Mouse (Mus musculus): ENCODE measurements around the gene Fam89b. TPM values are rescaled to one million over a fixed set of nuclear protein-coding genes. Genes with fewer than 3 reads are reported as not detected.

The Fam89b gene
- total and polyA plus RNA-seq, 3 experiments, result 29.6 to 60.2 TPM; not detected in 1

- TF ChIP-seq JUND (IDR thresholded peaks at IDR 0.05; ENCODE audit: low read depth, low read length) (no peak), TCF12 (IDR thresholded peaks at IDR 0.05; ENCODE audit: low read depth, low read length) (no peak), SIN3A (IDR thresholded peaks at IDR 0.05; ENCODE audit: low read length) (no peak), RCOR1 (IDR thresholded peaks at IDR 0.05; ENCODE audit: low read depth, low read length) (no peak), TAL1 (IDR thresholded peaks at IDR 0.05; ENCODE audit: low read length) (no peak), CHD2 (IDR thresholded peaks at IDR 0.05; ENCODE audit: low read length) (no peak), POLR2A (IDR thresholded peaks at IDR 0.05; ENCODE audit: control insufficient read depth in 1 of 2, insufficient read depth in 1 of 2, low read depth in 1 of 2, low read length in 2 of 2, poor library complexity in 1 of 2) (no peak), ETS1 (IDR thresholded peaks at IDR 0.05; ENCODE audit: low read depth, low read length) (no peak), ZNF384 (IDR thresholded peaks at IDR 0.05; ENCODE audit: low read depth, low read length) (no peak), POLR2AphosphoS5 (IDR thresholded peaks at IDR 0.05; ENCODE audit: borderline replicate concordance, low read depth, low read length) (no peak), RAD21 (IDR thresholded peaks at IDR 0.05; ENCODE audit: low read depth, low read length) (no peak), ZC3H11A (IDR thresholded peaks at IDR 0.05; ENCODE audit: low read depth, low read length) (no peak), USF2 (IDR thresholded peaks at IDR 0.05; ENCODE audit: borderline replicate concordance in 1 of 2, insufficient read depth in 1 of 2, low read depth in 1 of 2, low read length in 2 of 2) (no peak), GABPA (IDR thresholded peaks at IDR 0.05; ENCODE audit: low read depth, low read length) (no peak), UBTF (IDR thresholded peaks at IDR 0.05; ENCODE audit: borderline replicate concordance, insufficient read depth, low read depth, low read length) (no peak), MAX (IDR thresholded peaks at IDR 0.05; ENCODE audit: low read length) (no peak)
- no peaks in the 10 kb centered on the region for H3K9me3 ChIP-seq (replicated peaks; ENCODE audit: insufficient read depth, low read length)
- no peaks in the 10 kb centered on the region for H3K27me3 ChIP-seq (ENCODE audit: control insufficient read depth in 1 of 2, insufficient read depth in 2 of 2, low read length in 2 of 2)
- H3K27ac ChIP-seq (ENCODE audit: control insufficient read depth, low read depth, low read length), result no peak overlapping the region
- no peaks in the 10 kb centered on the region for H3K4me1 ChIP-seq (ENCODE audit: control insufficient read depth in 1 of 2, insufficient read depth in 2 of 2, low read length in 2 of 2)
- H3K4me3 ChIP-seq (ENCODE audit: control insufficient read depth in 1 of 2, insufficient read depth in 1 of 2, low read depth in 2 of 2, low read length in 2 of 2), result no peak overlapping the region
- peaks cover 0 to 3% of the 10 kb centered on the region in 2 experiments; a peak in 2 of 4 replicates for H3K36me3 ChIP-seq (ENCODE audit: control insufficient read depth in 1 of 2, insufficient read depth in 2 of 2, low read length in 2 of 2)
- H3K79me2 ChIP-seq (ENCODE audit: control insufficient read depth, insufficient read depth, low read length, poor library complexity), result no peaks in the 10 kb centered on the region
- DNase-seq (ENCODE audit: low read depth, low spot score), result no peak
- H3K9ac ChIP-seq (ENCODE audit: control insufficient read depth, low read depth, low read length, poor library complexity, severe bottlenecking), result no peak overlapping the region
These were observed 49.0 kb downstream of the Fam89b start for GRCm38 (mm10) chr19:5680432-5680831.

Other genes with a start within 250 kb of the Fam89b start
- gene Mus81, start 241.3 kb downstream of the Fam89b start, total RNA-seq (2012; rRNA removed), result 34.3 and 38.9 TPM in 2 replicates
- 10 to 100 TPM in 1 of 2 experiments, not detected in 1; 50.5 TPM for gene Mus81, start 241.3 kb downstream of the Fam89b start, polyA plus RNA-seq (2012; ENCODE audit: insufficient read depth in 1 of 2, insufficient read length in 2 of 2, low read depth in 1 of 2, low replicate concordance in 2 of 2, missing spikeins in 1 of 2)
- 880 and 979 TPM in 2 replicates for gene Cfl1, start 239.2 kb downstream of the Fam89b start, total RNA-seq (2012; rRNA removed)
- 1,000 to 10,000 TPM in 1 of 2 experiments, not detected in 1; 2,037 TPM for gene Cfl1, start 239.2 kb downstream of the Fam89b start, polyA plus RNA-seq (2012; ENCODE audit: insufficient read depth in 1 of 2, insufficient read length in 2 of 2, low read depth in 1 of 2, low replicate concordance in 2 of 2, missing spikeins in 1 of 2)
- gene 1700020D05Rik, start 225.9 kb downstream of the Fam89b start, total RNA-seq (2012; rRNA removed), result 0.19 and 0.23 TPM in 2 replicates
- under 1 TPM in 1 of 2 experiments, not detected in 1; 0.78 TPM for gene 1700020D05Rik, start 225.9 kb downstream of the Fam89b start, polyA plus RNA-seq (2012; ENCODE audit: insufficient read depth in 1 of 2, insufficient read length in 2 of 2, low read depth in 1 of 2, low replicate concordance in 2 of 2, missing spikeins in 1 of 2)
- 1.3 and 1.8 TPM in 2 replicates for gene Snx32, start 219.1 kb downstream of the Fam89b start, total RNA-seq (2012; rRNA removed)
- 1 to 10 TPM in 1 of 2 experiments, not detected in 1; 2.6 TPM for gene Snx32, start 219.1 kb downstream of the Fam89b start, polyA plus RNA-seq (2012; ENCODE audit: insufficient read depth in 1 of 2, insufficient read length in 2 of 2, low read depth in 1 of 2, low replicate concordance in 2 of 2, missing spikeins in 1 of 2)
- gene Ovol1, start 169.0 kb downstream of the Fam89b start, total RNA-seq (2012; rRNA removed), result not detected in 2 replicates
- gene Ovol1, start 169.0 kb downstream of the Fam89b start, polyA plus RNA-seq (2012; ENCODE audit: insufficient read depth in 1 of 2, insufficient read length in 2 of 2, low read depth in 1 of 2, low replicate concordance in 2 of 2, missing spikeins in 1 of 2), result under 1 TPM in 1 of 2 experiments, not detected in 1; 0.06 TPM
- gene Ap5b1, start 161.6 kb downstream of the Fam89b start, total RNA-seq (2012; rRNA removed), result 18.0 and 18.5 TPM in 2 replicates
- 10 to 100 TPM in 1 of 2 experiments, not detected in 1; 28.1 TPM for gene Ap5b1, start 161.6 kb downstream of the Fam89b start, polyA plus RNA-seq (2012; ENCODE audit: insufficient read depth in 1 of 2, insufficient read length in 2 of 2, low read depth in 1 of 2, low replicate concordance in 2 of 2, missing spikeins in 1 of 2)
- 109 and 124 TPM in 2 replicates for gene Rnaseh2c, start 127.8 kb downstream of the Fam89b start, total RNA-seq (2012; rRNA removed)
- 100 to 1,000 TPM in 1 of 2 experiments, not detected in 1; 165 TPM for gene Rnaseh2c, start 127.8 kb downstream of the Fam89b start, polyA plus RNA-seq (2012; ENCODE audit: insufficient read depth in 1 of 2, insufficient read length in 2 of 2, low read depth in 1 of 2, low replicate concordance in 2 of 2, missing spikeins in 1 of 2)
- 51.0 and 54.5 TPM in 2 replicates for gene Kat5, start 119.4 kb downstream of the Fam89b start, total RNA-seq (2012; rRNA removed)
- 10 to 100 TPM in 1 of 2 experiments, not detected in 1; 67.6 TPM for gene Kat5, start 119.4 kb downstream of the Fam89b start, polyA plus RNA-seq (2012; ENCODE audit: insufficient read depth in 1 of 2, insufficient read length in 2 of 2, low read depth in 1 of 2, low replicate concordance in 2 of 2, missing spikeins in 1 of 2)
- gene Rela, start 92.2 kb downstream of the Fam89b start, total RNA-seq (2012; rRNA removed), result 16.4 and 19.0 TPM in 2 replicates
- gene Rela, start 92.2 kb downstream of the Fam89b start, polyA plus RNA-seq (2012; ENCODE audit: insufficient read depth in 1 of 2, insufficient read length in 2 of 2, low read depth in 1 of 2, low replicate concordance in 2 of 2, missing spikeins in 1 of 2), result 10 to 100 TPM in 1 of 2 experiments, not detected in 1; 61.7 TPM
- 6.2 and 7.6 TPM in 2 replicates for gene Sipa1, start 65.9 kb downstream of the Fam89b start, total RNA-seq (2012; rRNA removed)
- gene Sipa1, start 65.9 kb downstream of the Fam89b start, polyA plus RNA-seq (2012; ENCODE audit: insufficient read depth in 1 of 2, insufficient read length in 2 of 2, low read depth in 1 of 2, low replicate concordance in 2 of 2, missing spikeins in 1 of 2), result 10 to 100 TPM in 1 of 2 experiments, not detected in 1; 15.5 TPM
- gene Map3k11, start 40.9 kb downstream of the Fam89b start, total RNA-seq (2012; rRNA removed), result 17.9 and 22.5 TPM in 2 replicates
- 10 to 100 TPM in 1 of 2 experiments, not detected in 1; 38.3 TPM for gene Map3k11, start 40.9 kb downstream of the Fam89b start, polyA plus RNA-seq (2012; ENCODE audit: insufficient read depth in 1 of 2, insufficient read length in 2 of 2, low read depth in 1 of 2, low replicate concordance in 2 of 2, missing spikeins in 1 of 2)
- 25.3 and 26.8 TPM in 2 replicates for gene Pcnx3, start 40.7 kb downstream of the Fam89b start, total RNA-seq (2012; rRNA removed)
- 10 to 100 TPM in 1 of 2 experiments, not detected in 1; 76.4 TPM for gene Pcnx3, start 40.7 kb downstream of the Fam89b start, polyA plus RNA-seq (2012; ENCODE audit: insufficient read depth in 1 of 2, insufficient read length in 2 of 2, low read depth in 1 of 2, low replicate concordance in 2 of 2, missing spikeins in 1 of 2)
- 0.16 and 0.23 TPM in 2 replicates for gene Kcnk7, start 25.3 kb downstream of the Fam89b start, total RNA-seq (2012; rRNA removed)
- under 1 TPM in 1 of 2 experiments, not detected in 1; 0.60 TPM for gene Kcnk7, start 25.3 kb downstream of the Fam89b start, polyA plus RNA-seq (2012; ENCODE audit: insufficient read depth in 1 of 2, insufficient read length in 2 of 2, low read depth in 1 of 2, low replicate concordance in 2 of 2, missing spikeins in 1 of 2)
- 60.6 and 63.2 TPM in 2 replicates for gene Ehbp1l1, start 3.3 kb downstream of the Fam89b start, total RNA-seq (2012; rRNA removed)
- 100 to 1,000 TPM in 1 of 2 experiments, 10 to 100 TPM in 1; 77.3 to 113 TPM for gene Ehbp1l1, start 3.3 kb downstream of the Fam89b start, polyA plus RNA-seq (2012; ENCODE audit: insufficient read depth in 1 of 2, insufficient read length in 2 of 2, low read depth in 1 of 2, low replicate concordance in 2 of 2, missing spikeins in 1 of 2)
- 0.39 TPM in 1 of 2 replicates, not detected in the other for gene Ltbp3, start 11.3 kb upstream of the Fam89b start, total RNA-seq (2012; rRNA removed)
- gene Ltbp3, start 11.3 kb upstream of the Fam89b start, polyA plus RNA-seq (2012; ENCODE audit: insufficient read depth in 1 of 2, insufficient read length in 2 of 2, low read depth in 1 of 2, low replicate concordance in 2 of 2, missing spikeins in 1 of 2), result not detected
- gene Scyl1, start 41.8 kb upstream of the Fam89b start, total RNA-seq (2012; rRNA removed), result 35.5 and 36.0 TPM in 2 replicates
- gene Scyl1, start 41.8 kb upstream of the Fam89b start, polyA plus RNA-seq (2012; ENCODE audit: insufficient read depth in 1 of 2, insufficient read length in 2 of 2, low read depth in 1 of 2, low replicate concordance in 2 of 2, missing spikeins in 1 of 2), result 10 to 100 TPM in 1 of 2 experiments, not detected in 1; 64.1 TPM
- 20.8 and 22.8 TPM in 2 replicates for gene Frmd8, start 145.6 kb upstream of the Fam89b start, total RNA-seq (2012; rRNA removed)
- 10 to 100 TPM in 1 of 2 experiments, not detected in 1; 34.4 TPM for gene Frmd8, start 145.6 kb upstream of the Fam89b start, polyA plus RNA-seq (2012; ENCODE audit: insufficient read depth in 1 of 2, insufficient read length in 2 of 2, low read depth in 1 of 2, low replicate concordance in 2 of 2, missing spikeins in 1 of 2)
- gene Slc25a45, start 148.2 kb upstream of the Fam89b start, total RNA-seq (2012; rRNA removed), result 20.7 and 23.5 TPM in 2 replicates
- 10 to 100 TPM in 1 of 2 experiments, not detected in 1; 30.7 TPM for gene Slc25a45, start 148.2 kb upstream of the Fam89b start, polyA plus RNA-seq (2012; ENCODE audit: insufficient read depth in 1 of 2, insufficient read length in 2 of 2, low read depth in 1 of 2, low replicate concordance in 2 of 2, missing spikeins in 1 of 2)
- 1.9 and 2.1 TPM in 2 replicates for gene Tigd3, start 164.5 kb upstream of the Fam89b start, total RNA-seq (2012; rRNA removed)
- gene Tigd3, start 164.5 kb upstream of the Fam89b start, polyA plus RNA-seq (2012; ENCODE audit: insufficient read depth in 1 of 2, insufficient read length in 2 of 2, low read depth in 1 of 2, low replicate concordance in 2 of 2, missing spikeins in 1 of 2), result 1 to 10 TPM in 1 of 2 experiments, not detected in 1; 2.2 TPM
- 45.7 and 58.6 TPM in 2 replicates for gene Dpf2, start 183.4 kb upstream of the Fam89b start, total RNA-seq (2012; rRNA removed)
- gene Dpf2, start 183.4 kb upstream of the Fam89b start, polyA plus RNA-seq (2012; ENCODE audit: insufficient read depth in 1 of 2, insufficient read length in 2 of 2, low read depth in 1 of 2, low replicate concordance in 2 of 2, missing spikeins in 1 of 2), result 100 to 1,000 TPM; 133 to 166 TPM
- gene Cdc42ep2, start 195.2 kb upstream of the Fam89b start, total RNA-seq (2012; rRNA removed), result 0.75 and 1.1 TPM in 2 replicates
- gene Cdc42ep2, start 195.2 kb upstream of the Fam89b start, polyA plus RNA-seq (2012; ENCODE audit: insufficient read depth in 1 of 2, insufficient read length in 2 of 2, low read depth in 1 of 2, low replicate concordance in 2 of 2, missing spikeins in 1 of 2), result 1 to 10 TPM in 1 of 2 experiments, not detected in 1; 1.7 TPM
- 75.3 and 77.3 TPM in 2 replicates for gene Pola2, start 234.5 kb upstream of the Fam89b start, total RNA-seq (2012; rRNA removed)
- gene Pola2, start 234.5 kb upstream of the Fam89b start, polyA plus RNA-seq (2012; ENCODE audit: insufficient read depth in 1 of 2, insufficient read length in 2 of 2, low read depth in 1 of 2, low replicate concordance in 2 of 2, missing spikeins in 1 of 2), result 100 to 1,000 TPM in 1 of 2 experiments, 10 to 100 TPM in 1; 99.4 to 126 TPM